ENCODE assay signal across 16 mouse cellular contexts in genomic region chr11:107446650-107447049, GRCm38 (mm10). TPM values are rescaled to one million over a fixed set of nuclear protein-coding genes. Genes with fewer than 3 reads are reported as not detected.
DNase-seq lines count a peak whose midpoint lies in the region; ATAC-seq and TF ChIP-seq lines count a peak whose summit lies in the region.
"Had no signal": no experiment of that assay in that cellular context is flagged by ENCODE, and none has a peak within 500 bp of the region (broad histone marks: within the 10 kb centered on the region; RNA-seq: fewer than 3 reads in every experiment).

No protein-coding gene starts in this region.

- no peaks in the 10 kb centered on the region for H3K9me3 ChIP-seq in erythroblast, embryonic 14.5 days (ENCODE audit: control insufficient read depth, low read length)
- no peaks in the 10 kb centered on the region for H3K9me3 ChIP-seq in heart, postnatal 0 days (replicated peaks; ENCODE audit: control insufficient read depth, low read length)
- H3K9me3 ChIP-seq in liver, postnatal 0 days (ENCODE audit: low read length), result no peaks in the 10 kb centered on the region
- H3K9me3 ChIP-seq in hindbrain, embryonic 10.5 days, result no peaks in the 10 kb centered on the region
- H3K9me3 ChIP-seq: forebrain, embryonic 13.5 days; hindbrain, embryonic 12.5 days; midbrain, embryonic 12.5 days had no signal

- no peak for TF ChIP-seq POLR2A in bone marrow, adult 2 months (IDR thresholded peaks at IDR 0.05; ENCODE audit: borderline replicate concordance, control insufficient read depth, low read depth, low read length)

- H3K27ac ChIP-seq in heart, postnatal 0 days (ENCODE audit: low read depth), result peak overlapping the region; percentile 70
- peak overlapping the region; percentile 60; the same call in 1 of the 2 replicates for H3K27ac ChIP-seq in bone marrow, adult 2 months (ENCODE audit: control insufficient read depth, insufficient read depth, low read depth, low read length, poor library complexity)
- H3K27ac ChIP-seq in liver, postnatal 0 days (ENCODE audit: low read depth), result peak overlapping the region; percentile 46; the same call in 1 of the 2 replicates
- no peak overlapping the region for H3K27ac ChIP-seq in hindbrain, embryonic 10.5 days
- H3K27ac ChIP-seq: forebrain, embryonic 13.5 days; hindbrain, embryonic 12.5 days; midbrain, embryonic 12.5 days had no signal

- TF ChIP-seq CTCF in heart, postnatal 0 days (IDR thresholded peaks at IDR 0.05; ENCODE audit: low read depth), result no peak
- TF ChIP-seq CTCF in bone marrow, adult 2 months (IDR thresholded peaks at IDR 0.05; ENCODE audit: control insufficient read depth, insufficient read depth, low read length), result no peak
- no peak for TF ChIP-seq CTCF in liver, postnatal 0 days (IDR thresholded peaks at IDR 0.05; ENCODE audit: low read depth)

- WGBS in heart, postnatal 0 days, result 30% methylated on average over 6 of the region's 6 CpGs
- WGBS in bone marrow, adult 2 months, result 23% methylated on average over 6 of the region's 6 CpGs
- WGBS in liver, postnatal 0 days (ENCODE audit: insufficient replicate concordance), result 36% methylated on average over 6 of the region's 6 CpGs
- 87% methylated on average over 6 of the region's 6 CpGs for WGBS in hindbrain, embryonic 10.5 days

- H3K4me2 ChIP-seq in heart, postnatal 0 days (ENCODE audit: low read depth, low read length), result no peak overlapping the region
- H3K4me2 ChIP-seq in liver, postnatal 0 days (ENCODE audit: low read depth, low read length), result peak overlapping the region; percentile 36
- H3K4me2 ChIP-seq: forebrain, embryonic 13.5 days; hindbrain, embryonic 12.5 days; midbrain, embryonic 12.5 days had no signal

- no peak overlapping the region for H3K9ac ChIP-seq in heart, postnatal 0 days (replicated peaks; ENCODE audit: low read depth, low read length)
- H3K9ac ChIP-seq in liver, postnatal 0 days (replicated peaks), result no peak overlapping the region
- H3K9ac ChIP-seq: forebrain, embryonic 13.5 days; hindbrain, embryonic 12.5 days; midbrain, embryonic 12.5 days had no signal

- no peaks in the 10 kb centered on the region for H3K27me3 ChIP-seq in erythroblast, embryonic 14.5 days (ENCODE audit: control insufficient read depth)
- no peaks in the 10 kb centered on the region for H3K27me3 ChIP-seq in heart, postnatal 0 days (ENCODE audit: control insufficient read depth, insufficient read depth, low read length)
- no peaks in the 10 kb centered on the region for H3K27me3 ChIP-seq in liver, postnatal 0 days (ENCODE audit: insufficient read depth, low read length)
- H3K27me3 ChIP-seq in hindbrain, embryonic 10.5 days (ENCODE audit: insufficient read depth, poor library complexity, severe bottlenecking), result no peaks in the 10 kb centered on the region
- H3K27me3 ChIP-seq: forebrain, embryonic 13.5 days; hindbrain, embryonic 12.5 days; midbrain, embryonic 12.5 days had no signal

- no peak for ATAC-seq in erythroblast, adult 5-6 weeks (replicated peaks; ENCODE audit: low FRiP score, poor library complexity, severe bottlenecking)
- no peak for ATAC-seq in heart, postnatal 0 days (ENCODE audit: insufficient read depth, low read depth)
- no peak for ATAC-seq in liver, postnatal 0 days
- ATAC-seq: forebrain, embryonic 13.5 days; intestine, postnatal 0 days had no signal

- peak overlapping the region; percentile 49 for H3K4me3 ChIP-seq in erythroblast, embryonic 14.5 days (replicated peaks)
- no peak overlapping the region for H3K4me3 ChIP-seq in heart, postnatal 0 days (ENCODE audit: low read depth, low read length)
- no peak overlapping the region for H3K4me3 ChIP-seq in bone marrow, adult 2 months (replicated peaks; ENCODE audit: control insufficient read depth, low read depth, low read length)
- H3K4me3 ChIP-seq in liver, postnatal 0 days (ENCODE audit: low read depth, low read length), result no peak overlapping the region
- H3K4me3 ChIP-seq in hindbrain, embryonic 10.5 days, result no peak overlapping the region
- H3K4me3 ChIP-seq: forebrain, embryonic 13.5 days; hindbrain, embryonic 12.5 days; midbrain, embryonic 12.5 days had no signal

- no peak for DNase-seq in heart, postnatal 0 days (ENCODE audit: low spot score)
- DNase-seq in heart, adult 18-20 months, result no peak
- DNase-seq in liver, postnatal 0 days, result no peak
- DNase-seq in hindbrain, embryonic 10.5 days (ENCODE audit: low spot score), result no peak
- DNase-seq in ovary, postnatal 14 days (ENCODE audit: low spot score), result no peak
- DNase-seq: adrenal gland, adult 8-10 months; cerebellum, postnatal 25 days; kidney, postnatal 25 days; right cerebral cortex, postnatal 25 days had no signal

- TF ChIP-seq EP300 in heart, postnatal 0 days (IDR thresholded peaks at IDR 0.05; ENCODE audit: low read depth), result no peak
- no peak for TF ChIP-seq EP300 in liver, postnatal 0 days (IDR thresholded peaks at IDR 0.05; ENCODE audit: low read depth)

- H3K4me1 ChIP-seq in erythroblast, embryonic 14.5 days (ENCODE audit: control insufficient read depth), result peaks cover 75% of the 10 kb centered on the region
- peaks cover 54% of the 10 kb centered on the region for H3K4me1 ChIP-seq in heart, postnatal 0 days (ENCODE audit: control insufficient read depth, insufficient read depth)
- peaks cover 25% of the 10 kb centered on the region for H3K4me1 ChIP-seq in bone marrow, adult 2 months (ENCODE audit: control insufficient read depth, insufficient read depth, low read length)
- H3K4me1 ChIP-seq in liver, postnatal 0 days (ENCODE audit: insufficient read depth), result peaks cover 58% of the 10 kb centered on the region
- peaks cover 14% of the 10 kb centered on the region for H3K4me1 ChIP-seq in hindbrain, embryonic 10.5 days (replicated peaks)

- peaks cover 16% of the 10 kb centered on the region for H3K36me3 ChIP-seq in erythroblast, embryonic 14.5 days (ENCODE audit: control insufficient read depth)
- no peaks in the 10 kb centered on the region for H3K36me3 ChIP-seq in heart, postnatal 0 days (replicated peaks; ENCODE audit: control insufficient read depth, insufficient read depth, low read length)
- no peaks in the 10 kb centered on the region for H3K36me3 ChIP-seq in liver, postnatal 0 days (replicated peaks; ENCODE audit: insufficient read depth, low read length)
- H3K36me3 ChIP-seq in hindbrain, embryonic 10.5 days, result 0 out of 2 replicates have a peak, but pooled peaks cover 4% of the 10 kb centered on the region
- H3K36me3 ChIP-seq: hindbrain, embryonic 12.5 days; midbrain, embryonic 12.5 days had no signal

RNA-seq across cellular contexts. Expression of gene Pitpnc1, which starts 23.8 kb away (rescaled TPM):
- polyA plus RNA-seq in erythroblast, embryonic 14.5 days (2012), result 0.29 and 0.37 TPM in 2 replicates
- total RNA-seq in erythroblast, adult 5-6 weeks (2015; ENCODE audit: low replicate concordance), result 14.4 and 15.7 TPM in 2 replicates
- 9.8 and 20.1 TPM in 2 replicates for total RNA-seq in erythroblast, adult 5-6 weeks (2017; ENCODE audit: low replicate concordance)
- total RNA-seq in heart, postnatal 0 days (2014; rRNA removed; ENCODE audit: low replicate concordance), result 27.9 and 28.7 TPM in 2 replicates
- polyA plus RNA-seq in heart, postnatal 0 days (2015; fragmentation: Nextera tagmentation; extraction: Ambion mirVana), result 29.2 and 31.6 TPM in 2 replicates
- total RNA-seq in heart, adult 18-20 months (2021), result 10 to 100 TPM; 74.8 to 76.3 TPM
- polyA plus RNA-seq in bone marrow, adult 2 months (2011; ENCODE audit: insufficient read depth, insufficient read length, low replicate concordance, missing spikeins), result 11.1 and 14.0 TPM in 2 replicates
- 6.8 and 9.1 TPM in 2 replicates for polyA plus RNA-seq in liver, postnatal 0 days (2015; fragmentation: Nextera tagmentation; extraction: Ambion mirVana)
- polyA plus RNA-seq in hindbrain, embryonic 10.5 days (2016; fragmentation: Nextera tagmentation; extraction: Ambion mirVana), result 21.9 and 22.8 TPM in 2 replicates

RNA-seq across cellular contexts. Expression of gene Psmd12, which starts 32.6 kb away (rescaled TPM):
- polyA plus RNA-seq in erythroblast, embryonic 14.5 days (2012), result 2.8 and 4.4 TPM in 2 replicates
- 27.6 and 40.2 TPM in 2 replicates for total RNA-seq in erythroblast, adult 5-6 weeks (2015; ENCODE audit: low replicate concordance)
- total RNA-seq in erythroblast, adult 5-6 weeks (2017; ENCODE audit: low replicate concordance), result 41.4 and 53.5 TPM in 2 replicates
- total RNA-seq in heart, postnatal 0 days (2014; rRNA removed; ENCODE audit: low replicate concordance), result 26.7 and 45.6 TPM in 2 replicates
- polyA plus RNA-seq in heart, postnatal 0 days (2015; fragmentation: Nextera tagmentation; extraction: Ambion mirVana), result 153 and 158 TPM in 2 replicates
- total RNA-seq in heart, adult 18-20 months (2021), result 10 to 100 TPM; 93.3 to 94.7 TPM
- 34.4 and 61.0 TPM in 2 replicates for polyA plus RNA-seq in bone marrow, adult 2 months (2011; ENCODE audit: insufficient read depth, insufficient read length, low replicate concordance, missing spikeins)
- polyA plus RNA-seq in liver, postnatal 0 days (2015; fragmentation: Nextera tagmentation; extraction: Ambion mirVana), result 78.8 and 79.6 TPM in 2 replicates
- polyA plus RNA-seq in hindbrain, embryonic 10.5 days (2016; fragmentation: Nextera tagmentation; extraction: Ambion mirVana), result 188 and 220 TPM in 2 replicates
